Comparison of ENCODE assay signal across 21 mouse cellular contexts in the genomic region with DNA sequence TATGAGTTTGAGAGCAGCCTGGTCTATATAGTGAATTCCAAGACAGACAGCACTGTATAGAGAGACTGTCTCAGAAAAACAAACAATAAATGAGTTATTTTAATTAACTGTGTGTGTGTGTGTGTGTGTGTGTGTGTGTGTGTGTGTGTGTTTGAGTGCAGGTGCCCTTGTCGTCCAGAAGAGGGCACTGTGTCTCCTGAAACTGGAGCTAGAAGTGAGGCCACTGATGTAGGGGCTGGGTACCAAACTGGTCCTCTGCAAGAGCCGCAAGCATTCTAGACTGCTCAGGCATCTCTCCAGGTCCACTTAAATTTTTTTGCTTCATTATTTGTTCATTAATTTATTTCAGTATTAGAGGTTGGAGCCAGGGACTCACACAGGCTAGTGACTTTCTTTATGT. TPM values are rescaled to one million over a fixed set of nuclear protein-coding genes. Genes with fewer than 3 reads are reported as not detected.
"Had no signal": no experiment of that assay in that cellular context is flagged by ENCODE, and none has a peak within 500 bp of the region (broad histone marks: within the 10 kb centered on the region; RNA-seq: fewer than 3 reads in every experiment).

No protein-coding gene starts in this region.

- H3K4me3 ChIP-seq: layer of hippocampus, adult 2 months; limb, embryonic 10.5 days; limb, embryonic 13.5 days; liver, embryonic 15.5 days; megakaryocyte, embryonic 14.5 days; midbrain, embryonic 10.5 days; midbrain, embryonic 13.5 days; myocyte; neural tube, embryonic 13.5 days; stomach, embryonic 15.5 days had no signal

- H3K9me3 ChIP-seq: limb, embryonic 10.5 days; limb, embryonic 13.5 days; liver, embryonic 15.5 days; midbrain, embryonic 10.5 days; midbrain, embryonic 13.5 days; neural tube, embryonic 13.5 days; stomach, embryonic 15.5 days had no signal

- H3K27ac ChIP-seq: kidney, postnatal 0 days; layer of hippocampus, adult 2 months; limb, embryonic 10.5 days; limb, embryonic 13.5 days; liver, embryonic 15.5 days; midbrain, embryonic 10.5 days; midbrain, embryonic 13.5 days; neural tube, embryonic 13.5 days; stomach, embryonic 15.5 days had no signal

- DNase-seq: kidney, adult 2 months; kidney, postnatal 25 days; layer of hippocampus, adult 9-11 months; lung, adult 2 months; retina, postnatal 1 day; right cerebral cortex, postnatal 25 days; spleen, adult 18-20 months; thymus, postnatal 36 days had no signal

- H3K27me3 ChIP-seq: limb, embryonic 13.5 days; liver, embryonic 15.5 days; midbrain, embryonic 13.5 days; neural tube, embryonic 13.5 days; stomach, embryonic 15.5 days had no signal

- H3K4me2 ChIP-seq: limb, embryonic 13.5 days; liver, embryonic 15.5 days; midbrain, embryonic 13.5 days; neural tube, embryonic 13.5 days; stomach, embryonic 15.5 days had no signal

- H3K9ac ChIP-seq: limb, embryonic 13.5 days; liver, embryonic 15.5 days; midbrain, embryonic 13.5 days; neural tube, embryonic 13.5 days; stomach, embryonic 15.5 days had no signal

- ATAC-seq: lung, postnatal 0 days; midbrain, embryonic 13.5 days; midbrain, embryonic 16.5 days had no signal

- H3K36me3 ChIP-seq: limb, embryonic 10.5 days; limb, embryonic 13.5 days; liver, embryonic 15.5 days; midbrain, embryonic 10.5 days; midbrain, embryonic 13.5 days; neural tube, embryonic 13.5 days; stomach, embryonic 15.5 days had no signal

- H3K4me1 ChIP-seq: limb, embryonic 13.5 days; midbrain, embryonic 13.5 days; neural tube, embryonic 13.5 days; stomach, embryonic 15.5 days had no signal

RNA-seq across cellular contexts. Expression of gene Ptafr, which starts 35.0 kb away (rescaled TPM):
- polyA plus RNA-seq: myocyte had no signal
